Mouse (Mus musculus): Measurements from ENCODE around the gene Plppr2.

Plppr2 gene

GRCm38 (mm10) chr9:21932445-21933137, 4.2 kb upstream of the Plppr2 start:
- no peak for DNase-seq (ENCODE audit: low read depth, low spot score)

- DNase-seq (ENCODE audit: low read depth, low spot score) = no peak
Observed at GRCm38 (mm10) chr9:21934021-21934420, 2.8 kb upstream of the Plppr2 start.

GRCm38 (mm10) chr9:21935466-21936131, 1.2 kb upstream of the Plppr2 start:
- DNase-seq (ENCODE audit: low read depth, low spot score) = no peak

GRCm38 (mm10) chr9:21937711-21938175, 910 bp downstream of the Plppr2 start:
- no peak for DNase-seq (ENCODE audit: low read depth, low spot score)

GRCm38 (mm10) chr9:21938234-21938855, 1.5 kb downstream of the Plppr2 start:
- DNase-seq (ENCODE audit: low read depth, low spot score) = no peak

- no peak for DNase-seq (ENCODE audit: low read depth, low spot score)
Observed at GRCm38 (mm10) chr9:21943046-21943445, 6.2 kb downstream of the Plppr2 start.

- DNase-seq (ENCODE audit: low read depth, low spot score) = peak; percentile 72
Observed at GRCm38 (mm10) chr9:21943638-21944037, 6.8 kb downstream of the Plppr2 start.

GRCm38 (mm10) chr9:21944267-21944666, 7.4 kb downstream of the Plppr2 start:
- DNase-seq (ENCODE audit: low read depth, low spot score) = peak; percentile 85

- no peak for DNase-seq (ENCODE audit: low read depth, low spot score)
Observed at GRCm38 (mm10) chr9:21947540-21948130, 10.8 kb downstream of the Plppr2 start.

- no peak for DNase-seq (ENCODE audit: low read depth, low spot score)
Observed at GRCm38 (mm10) chr9:21948146-21948545, 11.3 kb downstream of the Plppr2 start.

GRCm38 (mm10) chr9:21948790-21949189, 12.0 kb downstream of the Plppr2 start:
- no peak for DNase-seq (ENCODE audit: low read depth, low spot score)

GRCm38 (mm10) chr9:21950322-21950721, 13.5 kb downstream of the Plppr2 start:
- peak; percentile 73 for DNase-seq (ENCODE audit: low read depth, low spot score)

- DNase-seq (ENCODE audit: low read depth, low spot score) = peak; percentile 63
Observed at GRCm38 (mm10) chr9:21951977-21952376, 15.1 kb downstream of the Plppr2 start.

- no peak for DNase-seq (ENCODE audit: low read depth, low spot score)
Observed at GRCm38 (mm10) chr9:21953600-21953999, 16.8 kb downstream of the Plppr2 start.

GRCm38 (mm10) chr9:21954635-21955034, 17.8 kb downstream of the Plppr2 start:
- no peak for DNase-seq (ENCODE audit: low read depth, low spot score)

- no peak for DNase-seq (ENCODE audit: low read depth, low spot score)
Observed at GRCm38 (mm10) chr9:21955225-21955569, 18.4 kb downstream of the Plppr2 start.

GRCm38 (mm10) chr9:21955570-21956281, 18.9 kb downstream of the Plppr2 start, which contains the start of gene Swsap1:
Gene Swsap1, plus strand, starts transcription at chr9:21955755.
- DNase-seq (ENCODE audit: low read depth, low spot score) = peak; percentile 98

- DNase-seq (ENCODE audit: low read depth, low spot score) = no peak
Observed at GRCm38 (mm10) chr9:21958372-21958771, 21.5 kb downstream of the Plppr2 start.

- DNase-seq (ENCODE audit: low read depth, low spot score) = no peak
Observed at GRCm38 (mm10) chr9:21959244-21959643, 22.4 kb downstream of the Plppr2 start.

GRCm38 (mm10) chr9:21960135-21960534, 23.3 kb downstream of the Plppr2 start:
- DNase-seq (ENCODE audit: low read depth, low spot score) = no peak

- no peak for DNase-seq (ENCODE audit: low read depth, low spot score)
Observed at GRCm38 (mm10) chr9:21960558-21961208, 23.9 kb downstream of the Plppr2 start.

Data from ZHBTc4 (cell line).